Mouse (Mus musculus) hindbrain, embryonic 12.5 days (tissue): ENCODE data around the gene Gpr22. TPM values are rescaled to one million over a fixed set of nuclear protein-coding genes. Genes with fewer than 3 reads are reported as not detected.

ENCODE experiments used
- ATAC-seq: fragments of 200-750 bp; cut with Nextera tagmentation; 2 replicates; pipeline ENCODE4 v1.8.0; 2017; ENCODE audit warnings: moderate TSS enrichment; ENCODE audit not compliant: low FRiP score
- H3K27ac ChIP-seq: fragments of 300-500 bp; sonication (generic); 2 replicates; pipeline ENCODE4 v1.5.1; 2016; ENCODE audit warnings: mild to moderate bottlenecking
- H3K27me3 ChIP-seq: fragments of 300-500 bp; sonication (generic); 2 replicates; pipeline ENCODE4 v1.6.1; 2016; ENCODE audit warnings: mild to moderate bottlenecking
- H3K36me3 ChIP-seq: fragments of 300-500 bp; sonication (generic); 2 replicates; pipeline ENCODE4 v1.6.1; 2016; ENCODE audit warnings: mild to moderate bottlenecking
- H3K4me1 ChIP-seq: fragments of 300-500 bp; sonication (generic); 2 replicates; pipeline ENCODE4 v1.6.1; 2016
- H3K4me2 ChIP-seq: fragments of 300-500 bp; sonication (generic); replicated peaks from 2 replicates; pipeline ENCODE4 v1.6.1; 2016; ENCODE audit warnings: mild to moderate bottlenecking
- H3K4me3 ChIP-seq: fragments of 300-500 bp; sonication (generic); 2 replicates; pipeline ENCODE4 v1.5.1; 2016; ENCODE audit warnings: mild to moderate bottlenecking
- H3K9ac ChIP-seq: fragments of 300-500 bp; sonication (generic); 2 replicates; pipeline ENCODE4 v1.6.1; 2016; ENCODE audit warnings: mild to moderate bottlenecking, moderate library complexity
- H3K9me3 ChIP-seq: fragments of 300-500 bp; sonication (generic); replicated peaks from 2 replicates; pipeline ENCODE4 v1.6.1; 2016; ENCODE audit warnings: mild to moderate bottlenecking
- WGBS: fragments of 180-500 bp; shearing (Covaris S2); methylation state at CpG from one replicate; pipeline ENCODE4 v1.1.7; 2016; 5-methylcytosine and 5-hydroxymethylcytosine counted together
- polyA plus RNA-seq: library from polyadenylated mRNA; unstranded; fragments of >200 nt; fragmentation: Nextera tagmentation; extraction: Ambion mirVana; gene quantifications from 2 replicates; pipeline ENCODE4 v1.2.1, GENCODE M21; 2016

Gene Gpr22
- polyA plus RNA-seq, 1 experiment from 2014 or later, result 10.7 TPM

- H3K36me3 ChIP-seq, result no peaks in the 10 kb centered on the region
- H3K9ac ChIP-seq, result no peak overlapping the region
- peak overlapping the region; percentile 15; the same call in 1 of the 2 replicates for H3K4me3 ChIP-seq
- 0 out of 2 replicates have a peak, but pooled peaks cover 6% of the 10 kb centered on the region for H3K4me1 ChIP-seq
- WGBS, result 76% methylated on average over 4 of the region's 4 CpGs
- H3K9me3 ChIP-seq, result no peaks in the 10 kb centered on the region
- H3K27me3 ChIP-seq, result no peaks in the 10 kb centered on the region
- ATAC-seq, result no peak
- H3K27ac ChIP-seq, result no peak overlapping the region
- H3K4me2 ChIP-seq, result peak overlapping the region; percentile 47
These were observed 1.0 kb downstream of the Gpr22 start for GRCm38 (mm10) chr12:31712727-31713126.

DNA sequence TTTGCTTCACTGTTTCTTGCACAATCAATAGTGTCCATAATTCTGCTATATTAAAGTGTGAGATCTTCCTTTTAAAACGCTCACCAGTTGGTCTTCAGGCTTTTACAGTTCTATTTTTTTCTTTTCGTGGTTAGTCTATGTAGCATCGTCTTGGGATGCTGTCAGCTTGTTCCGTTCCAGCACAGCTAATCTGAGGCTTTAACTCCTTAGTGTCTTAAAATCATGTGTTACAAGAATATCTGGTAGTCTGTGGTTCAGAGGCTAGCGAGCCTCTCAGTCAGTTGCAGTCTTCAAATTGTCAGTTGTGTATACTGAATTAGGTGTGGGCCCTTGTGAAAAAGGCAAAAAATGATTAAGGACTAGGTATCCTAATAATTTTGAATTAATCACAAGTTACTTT is 1.5 kb downstream of the Gpr22 start:
- Histone ChIP-seq H3K9ac (peak overlapping the region; percentile 49), H3K4me2 (peak overlapping the region; percentile 47), H3K9me3 (no peaks in the 10 kb centered on the region), H3K36me3 (no peaks in the 10 kb centered on the region), H3K4me1 (0 out of 2 replicates have a peak, but pooled peaks cover 6% of the 10 kb centered on the region), H3K4me3 (peak overlapping the region; percentile 29), H3K27ac (peak overlapping the region; percentile 66; the same call in 1 of the 2 replicates), H3K27me3 (no peaks in the 10 kb centered on the region)
- WGBS, result 44% methylated on average over 5 of the region's 5 CpGs
- peak; percentile 66 for ATAC-seq

DNA sequence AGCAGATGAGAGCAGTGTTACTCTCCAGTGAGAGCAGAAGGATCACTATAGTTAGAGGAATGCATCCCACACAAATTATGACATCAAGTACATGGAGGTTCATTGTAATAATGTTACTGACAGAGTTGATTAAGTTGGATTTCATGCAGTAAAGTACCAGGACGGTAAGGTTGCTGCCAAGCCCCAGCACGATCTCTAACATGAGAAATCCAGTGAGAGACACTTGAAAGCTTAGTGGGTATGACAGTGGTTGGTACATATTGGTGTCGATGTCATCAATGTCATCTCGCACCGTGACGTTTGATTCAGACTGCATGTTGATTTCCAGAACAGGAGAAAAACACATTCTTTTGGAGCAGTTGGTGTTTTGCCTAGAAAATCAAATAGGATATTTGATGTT is 4.1 kb downstream of the Gpr22 start:
- Histone ChIP-seq H3K4me3 (no peak overlapping the region), H3K9ac (no peak overlapping the region), H3K4me2 (peak overlapping the region; percentile 38), H3K4me1 (0 out of 2 replicates have a peak, but pooled peaks cover 6% of the 10 kb centered on the region), H3K9me3 (no peaks in the 10 kb centered on the region), H3K36me3 (no peaks in the 10 kb centered on the region), H3K27ac (no peak overlapping the region), H3K27me3 (no peaks in the 10 kb centered on the region)
- 80% methylated on average over 6 of the region's 6 CpGs for WGBS
- no peak for ATAC-seq

- Histone ChIP-seq H3K27ac (no peak overlapping the region), H3K9me3 (no peaks in the 10 kb centered on the region), H3K9ac (no peak overlapping the region), H3K4me1 (0 out of 2 replicates have a peak, but pooled peaks cover 6% of the 10 kb centered on the region), H3K36me3 (no peaks in the 10 kb centered on the region), H3K4me3 (no peak overlapping the region), H3K4me2 (no peak overlapping the region), H3K27me3 (no peaks in the 10 kb centered on the region)
- no peak for ATAC-seq
- 73% methylated on average over 1 of the region's 1 CpGs for WGBS
These were observed 6.2 kb downstream of the Gpr22 start for GRCm38 (mm10) chr12:31707531-31707930.

- no peak for ATAC-seq
- Histone ChIP-seq H3K27me3 (no peaks in the 10 kb centered on the region), H3K9me3 (no peaks in the 10 kb centered on the region), H3K4me2 (no peak overlapping the region), H3K4me1 (0 out of 2 replicates have a peak, but pooled peaks cover 6% of the 10 kb centered on the region), H3K9ac (no peak overlapping the region), H3K27ac (no peak overlapping the region), H3K4me3 (no peak overlapping the region), H3K36me3 (no peaks in the 10 kb centered on the region)
- 69% methylated on average over 2 of the region's 2 CpGs for WGBS
These were observed 7.6 kb downstream of the Gpr22 start for GRCm38 (mm10) chr12:31706168-31706567.

GRCm38 (mm10) chr12:31703904-31704303 is 9.8 kb downstream of the Gpr22 start:
- Histone ChIP-seq H3K36me3 (no peaks in the 10 kb centered on the region), H3K27ac (no peak overlapping the region), H3K9ac (no peak overlapping the region), H3K4me2 (no peak overlapping the region), H3K9me3 (no peaks in the 10 kb centered on the region), H3K4me1 (no peaks in the 10 kb centered on the region), H3K27me3 (no peaks in the 10 kb centered on the region), H3K4me3 (no peak overlapping the region)
- ATAC-seq, result no peak
- 73% methylated on average over 6 of the region's 6 CpGs for WGBS

DNA sequence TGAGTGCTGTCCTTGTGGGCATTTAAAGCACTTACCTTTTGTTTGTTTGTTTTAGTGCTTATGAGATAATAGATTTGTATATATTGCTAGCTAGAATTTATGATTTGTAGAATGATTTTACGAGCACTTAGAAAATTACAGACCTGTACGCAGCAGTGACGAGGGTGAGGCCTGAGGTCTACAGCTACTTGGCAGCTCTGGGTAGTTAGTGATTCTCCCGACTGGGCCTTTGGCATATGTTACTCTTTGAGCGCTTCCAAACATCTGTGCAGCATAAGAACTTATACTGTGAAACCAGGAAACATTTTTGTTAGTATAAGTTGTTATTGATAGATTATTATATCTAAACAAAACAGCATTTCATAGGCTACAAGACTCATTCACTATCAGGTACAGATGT is 12.3 kb downstream of the Gpr22 start:
- H3K4me3 ChIP-seq, result no peak overlapping the region
- ATAC-seq, result no peak
- H3K27ac ChIP-seq, result no peak overlapping the region

GRCm38 (mm10) chr12:31700623-31701347 is 13.0 kb downstream of the Gpr22 start:
- Histone ChIP-seq H3K4me1 (no peaks in the 10 kb centered on the region), H3K27me3 (no peaks in the 10 kb centered on the region), H3K4me3 (no peak overlapping the region), H3K9me3 (peaks cover 7% of the 10 kb centered on the region; the same call in 1 of the 2 replicates), H3K27ac (no peak overlapping the region), H3K9ac (no peak overlapping the region), H3K36me3 (peaks cover 15% of the 10 kb centered on the region; the same call in 1 of the 2 replicates), H3K4me2 (no peak overlapping the region)
- ATAC-seq, result no peak
- 46% methylated on average over 5 of the region's 5 CpGs for WGBS

More for the DNA sequence above, 12.3 kb downstream of the Gpr22 start:
- H3K4me1 ChIP-seq, result no peaks in the 10 kb centered on the region
- no peak overlapping the region for H3K4me2 ChIP-seq
- WGBS, result 84% methylated on average over 5 of the region's 5 CpGs
- no peak overlapping the region for H3K9ac ChIP-seq
- no peaks in the 10 kb centered on the region for H3K27me3 ChIP-seq
- H3K36me3 ChIP-seq, result peaks cover 15% of the 10 kb centered on the region; the same call in 1 of the 2 replicates
- peaks cover 7% of the 10 kb centered on the region; the same call in 1 of the 2 replicates for H3K9me3 ChIP-seq

- H3K27me3 ChIP-seq, result no peaks in the 10 kb centered on the region
- ATAC-seq, result no peak
- H3K9ac ChIP-seq, result no peak overlapping the region
- 94% methylated on average over 1 of the region's 1 CpGs for WGBS
- H3K27ac ChIP-seq, result no peak overlapping the region
- H3K36me3 ChIP-seq, result peaks cover 14% of the 10 kb centered on the region; the same call in 1 of the 2 replicates
- no peak overlapping the region for H3K4me3 ChIP-seq
- no peak overlapping the region for H3K4me2 ChIP-seq
- peaks cover 7% of the 10 kb centered on the region; the same call in 1 of the 2 replicates for H3K9me3 ChIP-seq
- no peaks in the 10 kb centered on the region for H3K4me1 ChIP-seq
These were observed 20.5 kb downstream of the Gpr22 start for GRCm38 (mm10) chr12:31693278-31693677.

DNA sequence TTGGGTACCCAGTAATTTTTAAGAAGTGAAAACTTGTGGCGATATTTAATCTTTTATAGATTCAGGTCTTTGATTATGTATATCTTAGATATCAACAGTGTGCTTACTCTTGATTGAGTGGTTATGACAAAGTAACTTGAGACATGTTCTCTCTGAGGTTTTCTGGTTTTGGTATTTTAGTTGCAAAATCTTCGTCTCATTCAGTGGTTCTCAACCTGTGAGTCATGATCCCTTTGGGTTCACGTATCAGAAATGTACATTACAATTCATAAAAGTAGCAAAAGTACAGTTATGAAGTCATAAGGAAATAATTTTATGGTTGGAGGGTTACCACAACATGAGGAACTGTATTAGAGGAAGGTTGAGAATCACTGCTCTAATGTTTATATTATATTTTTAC is 27.1 kb downstream of the Gpr22 start:
- Histone ChIP-seq H3K36me3 (no peaks in the 10 kb centered on the region), H3K4me1 (no peaks in the 10 kb centered on the region), H3K27me3 (no peaks in the 10 kb centered on the region), H3K4me3 (no peak overlapping the region), H3K27ac (no peak overlapping the region), H3K4me2 (no peak overlapping the region), H3K9me3 (no peaks in the 10 kb centered on the region), H3K9ac (no peak overlapping the region)
- no peak for ATAC-seq
- 92% methylated on average over 3 of the region's 3 CpGs for WGBS

DNA sequence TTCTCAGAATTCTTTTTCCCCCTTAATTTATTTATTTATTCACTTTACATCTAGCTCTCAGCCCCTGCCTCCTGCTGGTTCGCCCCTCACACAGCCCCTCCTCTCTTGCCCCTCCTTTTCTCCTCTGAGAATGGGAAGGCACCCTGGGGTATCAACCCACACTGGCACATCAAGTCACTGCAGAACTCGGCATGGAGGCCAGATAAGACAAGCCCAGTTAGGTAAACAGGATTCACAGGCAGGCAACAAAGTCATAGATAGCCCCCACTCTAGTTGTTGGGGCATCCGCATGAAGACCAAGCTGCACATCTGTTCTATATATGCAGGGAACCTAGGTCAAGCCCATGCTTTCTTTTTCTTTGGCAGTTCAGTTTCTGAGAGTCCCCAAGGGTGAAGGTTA is 46.6 kb downstream of the Gpr22 start:
- H3K27ac ChIP-seq, result no peak overlapping the region
- H3K4me1 ChIP-seq, result no peaks in the 10 kb centered on the region; the same call in 1 of the 2 replicates
- peaks cover 26% of the 10 kb centered on the region for H3K36me3 ChIP-seq
- H3K4me2 ChIP-seq, result no peak overlapping the region
- no peaks in the 10 kb centered on the region for H3K9me3 ChIP-seq
- ATAC-seq, result no peak
- no peak overlapping the region for H3K9ac ChIP-seq
- 46% methylated on average over 3 of the region's 3 CpGs for WGBS
- no peaks in the 10 kb centered on the region for H3K27me3 ChIP-seq
- no peak overlapping the region for H3K4me3 ChIP-seq

DNA sequence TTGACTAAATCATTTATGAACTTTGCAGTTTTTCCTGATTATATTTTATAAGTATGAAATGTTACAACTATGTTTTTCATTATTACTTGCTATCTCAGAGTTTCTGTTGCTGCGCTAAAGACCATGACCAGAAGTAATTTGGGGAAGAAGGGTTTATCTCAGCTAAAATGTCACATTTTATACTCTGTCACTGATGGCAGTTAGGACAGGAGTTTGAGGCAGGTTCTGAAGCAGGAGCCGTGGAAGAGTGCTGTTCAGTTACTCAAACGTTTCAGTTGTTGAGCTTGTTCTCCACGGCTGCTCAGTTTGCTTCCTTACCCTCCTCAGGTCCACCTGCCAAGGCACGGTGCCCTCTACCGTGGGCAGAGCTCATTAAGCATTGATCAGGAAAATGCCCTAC is 47.7 kb downstream of the Gpr22 start:
- H3K9ac ChIP-seq, result no peak overlapping the region
- no peaks in the 10 kb centered on the region for H3K27me3 ChIP-seq
- no peaks in the 10 kb centered on the region for H3K9me3 ChIP-seq
- peaks cover 26% of the 10 kb centered on the region for H3K36me3 ChIP-seq
- WGBS, result 67% methylated on average over 6 of the region's 6 CpGs
- H3K4me3 ChIP-seq, result no peak overlapping the region
- no peak overlapping the region for H3K4me2 ChIP-seq
- no peak overlapping the region for H3K27ac ChIP-seq
- H3K4me1 ChIP-seq, result no peaks in the 10 kb centered on the region; the same call in 1 of the 2 replicates
- no peak for ATAC-seq
